Mouse (Mus musculus) layer of hippocampus, adult 8-10 months (tissue): ENCODE data around the gene Eif3d. TPM values are rescaled to one million over a fixed set of nuclear protein-coding genes. Genes with fewer than 3 reads are reported as not detected.

Experiments used
- DNase-seq, 2 experiments: peaks; one replicate each; pipeline ENCODE4 v3.0.0; 2022; ENCODE audit warnings: low spot score in 2 of 2
- total RNA-seq, 4 experiments: library from RNA; stranded (reverse); gene quantifications; 2 replicates each; pipeline ENCODE4 v1.2.4; 2022

Gene Eif3d
- 100 to 1,000 TPM in 3 of 4 experiments, 10 to 100 TPM in 1; 85.5 to 112 (median 106) TPM for total RNA-seq

DNA sequence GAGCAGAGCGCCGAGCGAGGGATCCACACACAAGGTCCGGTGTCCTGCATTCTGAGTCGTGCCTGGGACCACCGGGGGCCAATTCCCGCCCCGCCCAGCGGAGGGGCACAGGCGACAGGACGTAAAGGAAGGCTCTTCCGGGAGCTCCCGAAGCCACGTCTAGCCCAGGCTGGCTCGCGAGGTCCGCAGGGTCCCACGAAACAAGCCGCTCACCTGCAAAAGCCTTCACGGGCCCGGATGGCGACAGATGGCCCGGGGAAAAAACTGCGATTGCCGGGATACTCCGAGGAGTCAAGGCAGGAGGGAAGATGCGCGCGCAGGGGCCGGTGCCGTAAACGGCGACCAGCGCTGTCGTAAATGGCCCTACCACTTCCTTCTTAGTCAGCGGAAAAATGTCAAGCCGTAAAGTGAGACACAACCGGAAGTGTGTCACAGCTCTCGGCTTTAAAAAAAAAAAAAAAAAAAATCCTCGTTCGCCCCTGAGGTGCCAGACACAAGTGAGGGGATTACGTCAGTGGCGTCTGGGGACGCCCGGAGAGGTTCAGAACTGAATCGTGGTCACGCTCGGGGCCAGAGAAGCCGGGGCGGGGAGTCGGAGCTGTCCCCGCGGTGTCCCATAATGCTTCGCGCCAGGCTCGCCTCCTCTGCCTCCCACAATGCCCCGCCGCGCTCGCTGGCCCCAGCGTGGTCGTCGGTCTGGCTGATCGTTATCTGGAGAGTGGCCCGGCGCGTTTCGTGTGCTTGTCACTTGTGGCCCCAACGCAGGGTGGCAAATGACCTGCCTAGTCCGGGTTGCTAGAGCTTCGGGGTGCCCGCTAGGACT is at the start of gene Eif3d:
Eif3d (minus strand) TSS at position 344 of the 823 bp plus-strand sequence.
- DNase-seq, result peak; percentile 97 to 99

DNA sequence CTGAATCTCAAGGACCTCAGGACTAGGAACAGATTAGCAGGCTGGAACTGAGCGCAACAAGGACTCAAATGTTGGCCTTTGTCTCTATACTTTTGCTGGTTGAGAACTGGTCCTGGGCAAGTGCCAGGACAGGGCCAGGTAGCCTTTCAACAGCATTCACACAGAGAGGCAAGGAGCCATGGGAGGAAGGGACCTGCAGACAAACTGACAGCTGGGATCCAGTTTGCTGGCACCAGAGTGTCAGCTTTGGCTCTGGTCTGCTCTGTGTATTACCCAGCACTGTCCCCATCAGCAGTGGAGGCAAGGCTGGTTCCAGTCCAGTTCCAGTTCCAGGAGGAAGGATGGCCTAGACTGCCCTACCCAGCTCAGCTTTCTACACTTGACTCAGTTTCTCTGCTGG is 43.4 kb upstream of the Eif3d start:
- no peak for DNase-seq

DNA sequence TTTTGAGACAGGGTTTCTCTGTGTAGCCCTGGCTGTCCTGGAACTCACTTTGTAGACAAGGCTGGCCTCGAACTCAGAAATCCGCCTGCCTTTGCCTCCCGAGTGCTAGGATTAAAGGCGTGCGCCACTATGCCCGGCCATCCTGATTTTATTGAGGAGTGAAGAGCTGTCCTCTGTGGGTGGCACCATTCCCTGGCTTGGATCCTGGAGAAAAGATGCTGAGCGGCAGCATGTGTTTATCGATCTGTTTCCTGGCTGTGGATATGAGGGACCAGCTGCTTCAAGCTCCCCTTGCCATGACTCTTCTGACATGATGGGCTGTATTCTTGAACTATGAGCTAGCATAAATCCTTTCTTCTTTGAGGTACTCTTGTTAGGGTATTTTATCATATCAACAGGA is 37.6 kb upstream of the Eif3d start:
- DNase-seq, result peak in 1 of 2 experiments; percentile 16

DNA sequence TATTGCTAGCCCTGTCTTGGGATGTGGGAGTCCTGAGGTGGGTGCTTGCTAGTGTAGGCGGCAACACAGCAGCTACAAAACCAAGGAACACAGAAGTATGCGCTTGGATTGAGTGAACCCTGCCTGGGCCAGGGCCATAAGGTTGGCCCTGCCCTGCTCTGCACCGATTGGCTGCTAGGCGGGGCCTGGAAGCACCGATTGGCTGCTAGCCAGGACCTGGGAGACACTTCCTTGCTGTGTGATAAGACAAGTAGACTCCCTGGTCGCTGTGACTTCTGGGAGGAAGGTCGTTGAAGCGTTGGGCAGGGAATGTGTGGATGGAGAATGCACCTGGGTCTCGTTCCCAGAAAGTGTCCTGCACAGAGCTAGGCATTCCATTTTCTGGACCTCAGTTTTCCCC is 33.3 kb upstream of the Eif3d start:
- DNase-seq, result no peak

DNA sequence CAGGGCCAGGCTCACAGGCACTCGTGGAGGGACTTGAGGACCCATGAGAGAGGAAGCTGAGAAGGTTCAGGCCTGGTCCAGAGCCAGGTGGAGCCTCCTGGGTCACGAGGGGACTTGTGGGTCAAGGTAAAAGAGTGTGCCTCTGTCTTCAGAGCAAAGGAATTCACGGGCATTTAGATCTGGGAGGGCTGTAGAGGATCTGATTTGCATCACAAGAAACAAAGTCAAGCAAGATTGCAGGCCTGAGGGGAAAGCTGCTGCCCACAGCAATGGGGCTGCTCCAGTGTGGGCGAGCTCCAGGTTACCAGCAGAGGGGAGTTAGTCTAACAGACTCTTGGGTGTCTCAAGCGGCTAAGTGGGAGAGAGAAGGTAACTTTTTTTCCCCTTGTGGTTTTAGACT is 30.8 kb upstream of the Eif3d start:
- DNase-seq, result no peak

DNA sequence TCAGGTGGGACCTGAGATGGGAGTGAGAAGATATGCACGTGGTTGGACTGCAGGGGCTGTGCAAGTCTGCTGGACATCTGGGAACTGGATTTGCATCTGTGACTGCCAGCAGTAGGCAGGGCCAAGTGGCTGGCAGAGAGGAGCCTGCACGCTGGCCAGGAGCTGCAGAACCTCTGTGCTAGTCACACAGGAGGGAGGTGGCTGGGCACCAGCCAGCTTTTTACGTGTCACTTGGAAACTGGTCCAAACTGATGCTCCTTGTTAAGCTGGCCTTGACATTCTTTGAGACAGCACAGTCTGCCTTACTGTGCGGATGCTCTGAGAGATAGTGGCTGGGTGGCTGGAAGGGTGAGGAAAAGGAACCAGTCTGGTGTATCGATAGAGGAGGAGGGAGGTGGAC is 17.9 kb upstream of the Eif3d start:
- DNase-seq, result no peak

DNA sequence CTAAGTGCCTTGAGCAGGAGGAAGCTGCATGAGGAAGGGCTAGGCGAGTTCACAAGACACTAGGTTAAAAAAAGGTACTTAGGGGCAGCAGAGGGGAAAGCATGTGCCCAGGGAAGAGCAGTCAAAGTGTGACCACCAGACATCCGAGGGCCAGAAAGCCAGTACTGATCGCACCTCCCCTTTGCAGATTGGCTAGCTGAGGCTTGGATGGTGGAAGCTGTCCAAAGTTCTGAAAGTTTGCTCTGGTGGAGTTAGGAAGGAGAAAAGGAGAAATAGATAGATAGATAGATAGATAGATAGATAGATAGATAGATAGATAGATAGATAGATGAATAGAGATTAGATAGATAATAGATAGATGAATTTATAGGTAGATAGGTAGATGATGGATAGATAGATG is 12.8 kb upstream of the Eif3d start:
- DNase-seq, result no peak

DNA sequence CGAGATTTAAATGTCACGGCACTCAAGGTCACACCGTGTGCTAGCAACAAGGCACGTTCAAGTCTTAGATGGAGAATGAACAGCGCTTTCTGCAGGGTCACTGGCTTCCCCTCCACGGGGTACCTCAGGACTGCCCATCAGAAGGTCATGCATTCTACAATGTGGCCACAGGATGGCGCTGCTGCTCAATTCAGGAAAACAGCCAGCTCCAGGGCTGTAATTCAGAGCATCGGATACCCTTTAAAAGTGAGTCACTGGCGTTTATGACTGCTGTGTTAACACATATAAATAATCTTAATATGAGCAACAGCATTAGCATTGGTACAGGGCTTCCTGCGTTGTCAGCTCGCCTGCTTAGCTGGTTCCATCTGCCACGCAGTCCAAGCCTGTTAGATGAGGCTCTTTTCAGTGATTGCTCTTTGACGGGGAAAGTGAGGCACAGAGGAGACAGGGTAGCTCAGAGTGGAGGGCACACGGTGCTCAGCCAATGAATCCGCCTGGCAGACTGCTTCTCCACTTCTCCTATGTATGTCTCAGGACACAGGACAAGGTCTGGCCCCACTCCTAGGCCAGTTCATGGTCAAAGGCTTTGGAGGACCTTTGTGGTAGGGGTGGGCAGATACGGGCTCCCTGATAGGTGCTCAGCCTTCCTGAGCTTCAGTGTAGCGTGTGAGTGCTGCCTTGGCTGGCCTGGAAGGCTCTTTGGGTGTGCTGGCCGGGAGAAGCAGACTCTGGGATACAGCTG is 11.8 kb upstream of the Eif3d start:
- peak; percentile 63 to 85 for DNase-seq

DNA sequence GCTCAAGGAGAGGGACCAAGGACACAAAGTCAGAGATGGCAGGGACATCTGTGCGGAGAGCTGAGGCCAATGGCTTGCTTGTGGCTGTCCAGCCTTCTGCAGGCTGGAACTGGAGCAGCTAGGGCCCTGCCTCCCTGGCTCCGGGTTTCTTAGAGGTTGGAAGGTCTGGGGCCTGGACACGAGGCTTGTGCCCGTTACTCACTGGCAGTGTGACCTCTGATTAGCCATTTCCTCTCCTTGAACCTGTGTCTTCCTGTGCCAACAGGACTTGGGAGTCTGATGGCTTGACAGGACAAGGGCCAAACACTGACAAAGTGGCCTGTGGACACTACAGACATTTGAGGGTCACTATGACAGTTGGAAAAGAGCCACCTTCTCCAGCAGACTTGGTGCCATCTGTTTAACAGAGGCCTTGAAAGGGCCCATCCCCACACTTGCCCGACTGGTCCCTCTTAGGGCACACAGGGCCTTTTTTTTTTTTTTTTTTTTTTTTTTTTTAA is 10.6 kb upstream of the Eif3d start:
- no peak for DNase-seq

DNA sequence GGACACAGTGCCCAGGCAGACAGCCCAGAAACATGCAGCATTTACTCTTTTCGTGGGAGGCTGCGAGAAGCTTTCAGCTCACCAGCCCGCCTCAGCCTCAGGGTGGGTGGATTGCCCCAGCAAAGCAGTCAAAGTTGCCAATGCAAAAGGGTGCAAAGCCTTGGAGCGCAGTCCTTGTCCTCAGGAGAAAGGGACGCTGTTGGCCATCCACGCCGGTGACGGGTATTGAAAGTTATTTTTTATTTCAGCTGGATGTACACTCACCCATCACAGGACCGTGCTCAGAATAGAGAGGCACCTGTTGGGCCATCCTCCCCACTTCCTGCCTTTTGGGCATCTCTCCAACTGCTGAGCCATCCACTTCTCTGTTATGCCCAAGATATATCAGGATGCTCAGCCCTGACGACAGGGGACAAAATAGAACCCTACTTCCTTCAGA is 8.8 kb upstream of the Eif3d start:
- peak in 1 of 2 experiments; percentile 30 for DNase-seq

DNA sequence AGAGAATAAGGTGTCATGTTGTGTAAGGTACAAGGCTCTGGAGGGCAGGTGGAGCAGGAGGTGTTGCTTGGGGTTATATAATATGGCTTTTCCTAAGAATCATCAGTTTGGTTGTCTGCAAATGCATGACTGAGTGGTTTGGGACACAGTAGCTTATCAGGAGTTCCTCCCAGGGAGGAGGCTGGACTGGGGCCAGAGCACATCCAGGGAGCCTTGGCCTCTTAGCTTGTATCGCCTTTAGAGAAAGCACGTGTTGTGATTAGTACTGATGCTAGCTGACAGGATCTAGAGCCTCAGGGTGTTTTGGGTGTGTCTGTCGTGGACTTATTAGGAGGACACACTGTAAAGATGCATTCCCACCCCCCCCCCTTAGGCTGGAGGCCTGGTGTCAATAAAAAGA is 7.0 kb upstream of the Eif3d start:
- no peak for DNase-seq

DNA sequence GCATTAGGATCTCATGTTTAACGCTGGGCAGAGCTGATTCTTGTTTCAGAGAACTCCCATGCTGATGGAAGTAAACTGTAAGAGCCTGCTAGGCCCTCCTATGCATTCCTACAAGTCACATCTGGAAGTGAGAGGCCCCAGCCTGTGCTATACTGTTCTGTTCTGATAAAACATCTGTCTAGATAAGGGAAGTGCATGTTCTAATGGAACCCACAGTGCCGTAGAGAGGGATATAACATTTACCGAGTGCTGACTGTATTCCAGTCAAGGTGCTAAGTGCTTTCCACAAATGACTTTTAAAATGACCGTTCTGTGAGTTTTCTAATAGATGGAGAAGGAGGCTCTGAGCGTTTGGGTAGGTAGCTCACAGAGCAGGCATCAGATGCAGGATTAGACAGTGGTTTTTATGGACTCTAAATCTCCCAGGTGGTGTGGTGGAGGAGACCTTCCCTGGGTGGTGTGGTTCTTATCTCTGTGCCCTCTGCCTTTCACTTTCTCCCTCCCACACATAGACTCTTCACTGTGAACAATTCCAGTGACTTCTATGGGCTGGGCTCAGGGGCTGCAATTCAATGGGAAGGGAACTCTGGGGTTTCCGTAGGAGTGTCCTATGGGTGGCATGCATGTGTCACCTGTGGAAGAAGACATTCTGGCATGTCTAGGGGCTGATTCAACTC is 3.7 kb upstream of the Eif3d start:
- no peak for DNase-seq

DNA sequence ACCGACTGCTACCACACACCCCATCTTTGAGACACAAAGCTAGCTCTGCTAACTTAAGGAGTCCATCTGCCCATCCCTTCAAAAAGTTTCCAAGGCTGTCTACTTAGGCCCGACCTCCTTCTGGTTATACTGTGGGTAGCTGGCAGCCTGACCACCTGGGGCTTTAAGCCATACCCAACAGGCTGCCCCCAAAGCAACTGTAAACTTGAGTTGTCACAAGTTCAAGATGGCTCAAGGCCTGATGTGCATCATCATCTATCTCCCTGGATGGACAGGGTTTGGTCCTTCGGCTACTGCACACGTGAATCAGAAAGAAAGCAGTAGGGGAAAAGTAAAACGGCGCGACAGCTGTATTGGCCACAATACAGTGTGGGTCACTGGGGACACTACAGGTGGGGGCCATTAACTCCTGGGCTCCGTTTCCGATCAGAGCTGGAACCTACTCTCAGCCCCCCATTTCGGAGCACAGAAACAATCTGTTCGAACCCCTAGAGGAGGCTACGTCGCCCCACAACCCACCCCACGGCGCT is 608 bp downstream of the Eif3d start:
- no peak for DNase-seq

DNA sequence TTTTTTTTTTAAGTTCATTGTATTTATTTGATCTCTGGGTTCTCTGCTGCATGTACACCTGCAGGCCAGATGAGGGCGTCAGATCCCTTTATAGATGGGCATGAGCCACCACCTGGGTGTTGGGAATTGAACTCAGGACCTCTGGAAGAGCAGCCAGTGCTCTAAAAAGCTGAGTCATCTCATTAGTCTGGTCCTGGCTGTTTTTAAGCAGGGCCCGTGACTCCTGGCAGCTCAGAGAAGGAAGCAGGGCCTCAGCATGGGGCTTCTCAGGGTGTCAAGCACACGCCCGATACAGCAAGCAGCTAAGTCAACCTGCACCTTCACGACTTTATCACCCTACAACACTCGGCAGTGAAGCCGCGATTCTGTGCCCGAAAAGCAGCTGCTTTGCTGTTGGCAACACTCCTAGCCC is 5.5 kb downstream of the Eif3d start:
- no peak for DNase-seq

DNA sequence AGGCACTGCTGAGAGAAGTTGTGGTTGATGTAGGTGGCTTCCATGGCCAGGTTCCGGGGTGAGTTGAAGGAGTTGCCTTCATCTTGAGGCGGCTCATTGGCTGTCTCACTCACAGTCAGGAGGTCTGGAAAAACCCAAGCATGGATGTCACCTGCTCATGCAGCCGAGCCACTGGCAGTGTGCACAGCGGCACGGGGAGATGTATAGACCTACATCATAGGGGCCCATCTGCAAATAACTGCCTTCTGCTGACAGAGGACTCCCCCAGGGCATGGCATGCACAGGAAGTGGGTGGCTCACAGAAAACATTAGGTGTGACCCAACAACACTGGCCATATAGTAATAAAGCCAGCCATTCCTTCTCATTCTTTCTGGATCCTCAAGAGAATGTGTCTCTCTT is 8.2 kb downstream of the Eif3d start:
- no peak for DNase-seq

DNA sequence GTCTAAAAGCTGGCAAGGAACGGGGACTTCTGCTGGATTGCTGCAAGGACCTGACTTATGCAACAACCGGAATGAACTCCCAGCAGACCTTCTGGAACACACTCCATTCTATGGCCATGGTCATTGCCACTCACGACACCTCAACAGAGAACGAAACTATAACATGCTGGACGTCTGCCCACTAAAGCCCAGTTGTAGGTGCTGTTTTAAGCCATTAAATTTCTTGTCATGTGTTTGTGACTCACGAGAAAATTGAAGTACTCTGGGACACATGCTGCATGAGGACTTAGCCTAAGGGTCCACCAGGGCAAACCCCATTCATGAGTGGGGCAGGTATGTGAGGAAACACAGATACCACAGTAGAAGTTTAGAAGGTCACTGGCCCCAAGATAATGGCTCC is 9.9 kb downstream of the Eif3d start:
- no peak for DNase-seq

DNA sequence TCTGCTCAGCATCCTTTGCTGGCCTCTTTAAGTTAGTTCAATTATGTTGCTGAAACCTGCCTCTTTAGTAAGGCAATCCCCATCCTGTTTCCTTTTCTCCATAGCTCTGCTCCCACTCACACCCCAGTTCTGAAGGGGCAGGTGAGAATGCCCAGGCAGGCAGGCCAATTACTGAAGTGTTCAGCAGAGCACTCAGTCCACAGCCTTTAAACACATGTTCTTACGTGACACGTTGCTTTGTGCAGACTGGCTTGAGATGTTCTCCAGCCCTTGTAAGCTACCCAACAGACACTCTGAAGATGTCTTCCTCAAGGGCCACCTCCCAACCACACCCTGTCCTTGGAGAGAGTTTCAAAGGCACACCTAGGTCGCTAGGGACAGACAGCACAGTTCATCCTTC is 12.5 kb downstream of the Eif3d start:
- no peak for DNase-seq

DNA sequence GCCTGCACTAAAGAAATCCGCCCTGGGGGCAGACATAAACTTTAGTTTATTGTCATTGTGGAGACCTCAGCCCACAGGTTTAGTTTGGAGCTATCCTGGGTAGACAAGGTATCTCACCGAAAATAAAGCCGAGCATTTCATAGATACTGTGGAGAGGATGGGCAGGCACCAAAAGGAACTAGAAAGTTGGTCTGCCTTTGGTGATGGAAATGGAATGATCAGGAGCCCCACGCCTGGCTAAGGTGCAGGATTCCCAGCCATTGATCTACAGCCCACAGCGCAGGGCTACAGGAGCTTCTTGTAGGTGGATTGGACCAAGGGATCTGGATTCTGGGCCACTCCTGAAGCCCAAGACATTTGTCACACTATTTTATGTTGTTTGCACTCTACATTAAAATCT is 13.0 kb downstream of the Eif3d start:
- no peak for DNase-seq

DNA sequence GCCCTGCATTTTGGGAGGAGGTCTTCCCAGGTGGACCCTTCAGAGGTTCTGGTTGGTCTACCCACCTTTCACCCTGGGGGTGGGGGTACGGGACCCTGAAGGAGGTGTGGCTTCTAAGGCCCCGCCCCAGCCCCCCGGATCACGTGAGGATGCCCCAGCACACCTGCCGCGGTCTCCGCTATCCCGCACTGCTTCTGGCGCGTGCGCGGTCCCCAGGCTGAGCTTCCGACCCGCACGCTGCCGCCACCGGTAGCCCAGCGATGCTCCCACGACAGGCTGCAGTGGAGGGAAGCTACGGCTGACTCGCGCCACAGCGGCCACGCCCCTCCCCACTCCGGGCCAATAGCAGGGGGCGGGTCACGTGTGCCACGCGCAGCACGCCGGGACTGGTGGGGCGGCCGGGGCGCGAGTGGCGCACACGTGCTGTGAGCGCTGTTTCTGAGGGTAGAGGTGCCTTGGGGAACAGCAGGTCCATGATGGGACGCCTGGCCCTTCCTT is 14.2 kb downstream of the Eif3d start, which contains the start of gene Foxred2:
Foxred2 (minus strand) TSS at position 319 of the 498 bp plus-strand sequence.
- DNase-seq, result peak; percentile 77 to 78

DNA sequence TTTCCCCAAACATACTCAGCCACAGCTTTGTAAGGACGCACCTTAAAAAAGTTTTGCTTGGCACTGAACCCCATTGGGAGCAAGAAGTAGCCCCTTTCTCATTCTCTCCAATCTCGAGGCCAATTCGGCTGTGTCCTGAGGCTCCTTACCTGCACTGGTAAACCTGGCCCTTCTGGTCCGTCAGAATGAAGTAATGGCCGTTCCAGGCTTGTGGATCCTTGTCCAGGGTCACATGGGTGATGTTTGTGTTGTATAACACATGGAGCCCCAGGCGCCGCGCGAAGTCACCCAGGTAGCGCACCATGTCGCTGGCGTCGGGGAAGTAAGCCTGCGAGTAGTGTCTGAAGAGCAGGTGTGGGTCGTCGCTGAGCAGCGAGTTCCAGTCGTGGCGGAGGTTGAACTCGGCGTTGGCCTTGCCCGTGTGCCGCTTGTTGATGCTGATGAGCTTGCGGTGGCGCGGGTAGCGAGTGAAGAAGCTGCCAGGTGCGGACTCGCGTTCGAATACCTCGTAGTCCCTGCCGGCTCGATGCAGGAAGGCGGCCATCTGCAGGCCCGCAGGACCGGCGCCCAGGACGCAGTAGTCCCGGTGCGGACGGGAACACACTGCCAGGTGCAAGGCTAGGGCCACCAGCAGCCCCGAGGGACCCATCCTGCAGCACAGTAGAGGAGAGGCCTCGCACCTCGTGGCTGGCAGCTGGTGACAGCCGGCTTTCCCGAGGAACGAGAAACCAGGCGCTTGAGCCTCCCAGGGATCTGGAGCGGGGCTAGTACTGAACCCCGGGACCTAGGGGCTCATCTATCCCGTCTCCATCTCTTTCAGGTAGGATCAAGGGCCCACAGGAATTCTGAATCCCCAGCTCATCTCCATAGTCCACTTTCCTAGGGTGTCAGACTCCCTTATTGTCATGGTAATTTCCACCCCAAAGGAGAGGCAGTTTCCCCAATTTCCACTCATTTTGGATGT is 14.9 kb downstream of the Eif3d start:
- no peak for DNase-seq
